Mouse (Mus musculus) 3134 (cell line): ENCODE results near the gene Rab11fip4.

Experiments used
- DNase-seq: peaks from one replicate; pipeline ENCODE4 v3.0.0-alpha.2; 2011; ENCODE audit warnings: low spot score; ENCODE audit not compliant: insufficient read length; ENCODE audit errors: extremely low read depth

Rab11fip4 gene

DNA sequence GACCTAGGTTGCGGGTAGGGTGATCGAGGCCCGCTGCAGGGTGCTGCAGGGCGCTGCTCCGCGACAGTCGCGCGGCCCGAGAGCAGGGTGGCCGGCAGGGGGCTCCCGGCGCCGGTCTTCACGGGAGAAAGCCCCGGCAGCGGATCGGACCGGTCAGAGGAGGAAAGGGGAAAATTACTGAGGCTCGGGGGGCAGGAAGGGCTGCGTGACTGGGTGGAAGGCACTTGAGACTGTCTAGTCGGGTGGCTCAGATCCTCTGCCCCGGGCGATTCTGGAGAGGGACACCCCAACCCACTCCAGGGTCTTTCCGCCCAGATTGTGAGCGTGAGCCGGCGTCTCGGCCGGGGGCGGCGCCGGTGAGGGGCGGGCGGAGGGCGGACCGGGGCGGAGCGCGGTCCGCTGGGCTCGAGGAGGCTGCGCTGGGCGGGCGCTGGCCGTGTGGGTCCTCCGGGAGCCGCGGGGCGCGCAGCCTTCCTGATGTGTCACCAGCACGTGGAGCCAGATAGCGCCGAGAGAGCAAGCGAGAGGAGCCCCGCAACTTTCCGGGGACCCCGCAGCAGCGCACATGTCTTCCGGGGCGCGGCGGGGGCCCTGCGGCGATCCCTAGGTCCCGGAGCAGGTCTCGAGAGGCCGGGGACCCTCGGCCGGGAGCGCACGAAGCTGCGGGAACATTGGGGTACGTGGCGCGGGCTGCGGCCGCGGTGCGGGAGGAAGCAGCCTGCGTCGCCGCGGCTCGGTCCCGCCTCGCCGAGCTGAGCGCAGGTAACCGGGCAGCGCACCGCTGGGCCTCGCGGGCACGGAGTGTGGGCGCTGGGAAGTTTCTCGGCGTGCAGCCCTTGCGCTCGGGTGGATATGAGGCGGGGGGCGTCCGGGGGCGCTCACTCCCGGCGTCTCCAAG, 120.1 kb downstream of the Rab11fip4 start:
- peak; percentile 91 for DNase-seq

DNA sequence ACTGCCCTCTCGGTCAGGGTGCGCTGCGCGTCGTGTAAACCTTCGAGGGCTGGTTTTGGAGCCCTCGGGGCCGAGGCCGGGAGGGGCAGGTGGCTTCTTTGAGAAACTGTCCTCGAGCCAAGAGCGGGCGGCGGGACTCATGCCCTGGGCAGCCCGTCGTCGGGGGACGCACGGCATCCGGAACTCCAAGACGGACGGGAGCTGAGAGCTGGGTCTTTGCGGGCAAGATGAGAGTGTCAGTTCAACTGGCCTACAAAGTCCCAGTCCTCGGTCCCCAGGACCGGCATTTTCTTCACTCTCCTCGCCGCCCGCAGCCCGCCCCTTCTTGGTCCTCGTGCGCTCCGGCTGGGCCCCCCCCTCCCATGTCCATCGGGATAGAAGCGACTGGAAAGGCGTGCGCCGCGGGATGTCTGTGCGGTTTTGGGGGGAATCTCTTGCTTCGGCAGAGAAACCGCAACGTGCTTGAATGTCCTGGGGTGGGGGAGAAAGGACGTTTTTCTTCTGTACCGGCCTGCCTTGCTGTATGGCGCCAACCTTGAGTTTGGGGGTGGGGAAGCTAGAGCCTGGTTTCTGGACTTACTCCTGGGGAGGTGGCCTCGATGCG, 120.9 kb downstream of the Rab11fip4 start:
- DNase-seq, result peak; percentile 75

DNA sequence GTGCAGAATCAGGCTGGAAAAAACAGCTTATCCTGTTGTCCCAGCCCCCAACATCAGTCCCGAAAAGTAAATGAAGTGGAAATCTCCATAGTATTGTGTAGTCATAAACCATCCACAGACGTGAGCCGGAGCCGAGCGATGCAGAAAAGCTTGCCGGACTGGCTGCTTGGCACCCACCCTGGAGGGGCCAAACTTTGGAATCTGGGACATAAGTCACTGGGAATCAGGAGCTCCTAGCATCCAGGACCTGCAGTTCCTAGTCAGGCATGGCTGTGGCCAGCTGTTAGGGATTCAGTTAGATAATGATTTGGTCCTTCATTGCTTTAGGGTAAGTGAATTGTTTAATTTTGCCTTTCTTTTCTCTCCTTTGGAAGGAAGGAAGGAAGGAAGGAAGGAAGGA, 122.2 kb downstream of the Rab11fip4 start:
- no peak for DNase-seq

DNA sequence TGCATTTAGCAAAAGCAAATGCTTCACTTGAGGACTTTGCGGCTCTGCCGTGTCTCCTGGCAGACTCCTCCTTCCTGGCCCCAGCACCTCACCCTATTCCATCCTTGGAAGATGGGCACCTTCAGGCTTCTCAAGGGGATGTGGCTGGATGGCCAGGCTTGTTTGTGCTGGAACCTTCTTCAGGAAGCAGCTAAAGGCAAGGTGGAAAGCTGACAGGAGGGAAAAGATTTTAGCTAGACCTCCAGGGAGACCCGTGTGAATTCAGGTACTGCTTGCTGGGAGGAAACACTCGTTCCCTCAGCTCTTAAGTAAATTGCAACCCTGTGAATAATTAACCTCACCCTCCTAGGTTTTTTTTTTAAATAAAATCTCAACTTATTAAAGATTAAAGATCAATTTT, 122.7 kb downstream of the Rab11fip4 start:
- no peak for DNase-seq

DNA sequence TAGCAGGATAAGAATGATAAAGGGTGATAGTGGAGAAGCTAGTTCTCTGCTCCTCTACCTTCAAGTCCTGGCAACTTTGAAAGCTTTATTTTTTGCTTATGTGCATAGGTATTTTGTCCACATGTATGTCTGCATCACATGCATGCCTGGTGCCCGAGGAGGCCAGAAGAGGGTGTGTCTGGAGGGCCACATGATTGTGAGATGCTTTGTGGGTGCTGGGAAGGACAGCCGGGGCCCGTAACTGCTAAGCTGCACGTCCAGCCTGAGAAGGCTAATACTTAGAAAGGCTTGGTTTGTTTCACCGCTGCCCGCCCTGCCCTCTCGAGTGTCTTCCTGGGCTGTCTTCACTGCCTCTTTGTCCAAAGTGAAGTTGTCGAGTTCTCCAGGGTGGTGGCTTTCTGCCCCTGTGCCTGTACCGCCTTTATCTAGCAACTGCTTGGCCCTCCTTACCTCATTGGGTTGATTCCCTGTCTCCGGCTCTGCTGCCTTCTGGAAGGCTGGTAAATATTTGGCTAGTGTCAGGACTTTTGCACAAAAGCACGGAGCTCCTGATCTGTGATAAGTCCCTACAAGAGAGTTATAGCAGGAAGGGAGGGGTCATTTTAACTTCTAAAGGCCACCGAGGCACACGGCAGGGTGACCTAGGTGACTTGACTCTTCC, 123.2 kb downstream of the Rab11fip4 start:
- no peak for DNase-seq

DNA sequence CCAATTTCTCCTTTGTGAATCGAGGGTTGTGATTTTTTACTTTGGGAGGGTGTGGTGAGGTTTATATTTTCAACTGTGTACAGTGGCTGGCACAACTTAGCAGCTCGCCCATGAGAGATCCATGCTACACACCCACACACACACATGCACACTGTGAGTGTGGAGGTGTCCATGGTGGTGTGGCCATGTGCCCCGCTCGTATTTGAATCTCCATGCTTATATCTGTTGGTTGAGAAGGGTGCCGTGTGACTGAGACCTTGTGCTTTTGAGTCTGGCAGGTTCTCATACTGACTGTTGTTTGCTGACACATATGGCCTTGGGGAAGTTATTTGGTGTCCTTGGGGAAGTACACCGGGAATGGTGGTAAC, 123.7 kb downstream of the Rab11fip4 start:
- DNase-seq, result no peak

DNA sequence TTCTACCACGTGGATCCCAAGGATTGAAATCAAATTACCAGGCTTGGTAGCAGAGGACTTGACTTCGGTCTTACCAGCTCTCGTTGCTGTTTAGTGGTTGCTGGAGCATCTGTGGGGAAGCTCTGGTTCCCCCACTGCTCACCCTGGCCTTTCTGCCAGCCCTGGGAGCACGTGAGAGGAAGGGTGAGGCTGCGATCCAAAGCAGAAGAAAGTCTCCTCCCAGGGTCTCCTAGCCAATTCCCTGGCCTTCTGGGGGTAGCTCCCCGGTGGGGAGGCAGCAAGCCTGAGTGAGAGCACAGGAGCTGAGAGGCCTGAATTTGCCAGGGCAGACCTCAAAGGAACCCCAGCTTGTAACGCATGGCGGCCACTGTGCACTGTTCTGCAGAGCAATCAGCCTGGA, 124.3 kb downstream of the Rab11fip4 start:
- DNase-seq, result no peak

DNA sequence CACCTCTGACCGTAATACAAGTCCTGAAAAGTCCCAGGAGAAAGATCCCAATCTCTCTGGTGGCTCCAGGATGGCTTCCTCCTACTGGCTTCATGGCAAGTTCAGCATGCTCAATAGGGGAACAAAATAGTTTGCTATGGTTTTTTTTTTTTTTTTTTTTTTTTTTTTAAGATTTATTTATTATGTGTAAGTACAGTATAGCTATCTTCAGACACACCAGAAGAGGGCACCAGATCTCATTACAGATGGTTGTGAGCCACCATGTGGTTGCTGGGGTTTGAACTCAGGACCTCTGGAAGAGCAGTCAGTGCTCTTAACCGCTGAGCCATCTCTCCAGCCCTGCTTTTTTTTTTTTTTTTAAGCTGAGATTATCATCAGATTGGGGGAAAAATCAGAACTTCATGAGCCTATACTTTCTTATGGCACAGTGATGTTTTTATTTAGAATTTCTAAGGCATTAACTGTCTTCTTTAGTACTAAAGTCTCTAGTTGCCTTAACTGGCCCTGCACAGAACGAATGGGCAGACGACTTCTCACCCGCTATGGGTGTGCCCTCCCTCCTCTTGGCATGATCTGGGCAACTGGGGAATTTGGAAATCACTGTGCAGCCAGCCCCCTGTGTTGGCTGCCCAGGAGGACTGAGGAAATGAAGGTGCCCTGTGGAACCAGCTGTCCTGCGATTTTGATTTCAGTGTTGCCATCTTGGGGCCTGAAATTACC, 124.9 kb downstream of the Rab11fip4 start:
- peak; percentile 65 for DNase-seq

DNA sequence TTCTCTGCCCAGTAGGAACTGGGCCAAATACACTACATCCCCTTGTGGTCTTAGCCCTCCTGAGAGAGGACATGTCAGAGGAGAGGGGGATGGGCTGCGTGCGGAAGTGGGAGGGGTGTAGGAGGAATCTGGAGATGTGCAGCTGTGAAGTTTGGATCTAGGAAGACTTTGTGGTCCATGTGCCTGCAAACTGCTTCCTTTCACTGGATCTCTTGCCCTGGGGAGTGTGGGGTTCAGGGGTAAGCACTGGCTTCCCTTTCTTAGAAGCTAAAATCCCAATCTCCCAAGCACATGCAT, 125.4 kb downstream of the Rab11fip4 start:
- no peak for DNase-seq

DNA sequence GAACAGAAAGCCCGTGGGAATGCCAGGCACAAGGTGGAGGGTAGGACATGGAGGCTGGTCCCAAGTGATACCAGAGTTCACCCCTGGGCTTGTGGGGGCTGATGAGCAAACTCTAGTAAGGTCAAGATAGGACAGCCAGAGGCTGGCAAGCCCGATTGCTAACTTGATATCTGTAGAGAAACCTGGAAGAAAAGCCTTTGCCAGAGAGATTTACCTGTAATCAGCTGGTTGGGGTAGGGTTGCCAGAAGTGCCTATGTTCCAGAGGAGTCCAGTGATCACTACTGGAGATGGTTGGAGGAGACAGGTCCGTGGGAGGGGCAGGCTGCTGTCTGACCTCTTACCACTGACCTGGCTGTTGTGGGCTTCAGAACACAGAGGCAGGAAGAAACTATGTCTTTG, 126.3 kb downstream of the Rab11fip4 start:
- no peak for DNase-seq

DNA sequence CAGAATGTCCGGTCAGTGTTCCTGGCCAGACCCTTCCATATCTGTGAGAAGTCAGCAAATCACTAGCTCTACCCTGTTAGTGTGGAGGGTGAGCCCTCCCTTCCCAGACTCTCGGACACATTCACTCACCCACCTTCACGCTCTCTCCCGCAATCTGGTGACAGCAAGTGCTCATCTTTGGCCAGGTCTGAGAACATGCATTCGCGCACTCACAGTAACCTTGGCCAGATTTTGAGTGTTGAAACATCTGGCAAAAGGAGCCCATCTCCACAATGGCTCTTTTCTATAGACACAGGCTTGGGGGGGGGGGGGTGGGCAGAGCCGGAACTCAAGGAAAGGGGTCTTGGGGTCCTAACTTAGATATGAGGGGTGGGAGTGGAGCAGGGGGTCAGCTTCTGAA, 126.8 kb downstream of the Rab11fip4 start:
- no peak for DNase-seq

DNA sequence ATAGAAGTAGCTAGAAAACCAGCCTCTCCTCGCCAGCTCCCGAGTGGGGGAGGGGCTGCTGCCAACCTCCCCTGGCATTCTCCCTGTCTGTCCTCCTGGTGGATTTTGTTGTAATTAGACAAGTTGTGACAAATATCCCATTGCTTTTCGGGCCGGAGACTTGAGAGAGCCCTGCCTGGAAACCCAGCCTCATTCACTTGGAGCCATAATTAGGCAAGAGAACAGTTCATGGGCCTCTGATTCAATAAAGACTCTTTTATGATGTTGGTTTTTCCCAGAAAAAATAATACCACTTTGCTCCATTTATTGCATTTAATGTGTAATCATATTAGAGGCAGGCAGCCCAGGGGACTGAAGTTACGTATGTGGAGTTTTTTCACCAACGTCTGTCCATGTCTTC, 127.2 kb downstream of the Rab11fip4 start:
- no peak for DNase-seq

DNA sequence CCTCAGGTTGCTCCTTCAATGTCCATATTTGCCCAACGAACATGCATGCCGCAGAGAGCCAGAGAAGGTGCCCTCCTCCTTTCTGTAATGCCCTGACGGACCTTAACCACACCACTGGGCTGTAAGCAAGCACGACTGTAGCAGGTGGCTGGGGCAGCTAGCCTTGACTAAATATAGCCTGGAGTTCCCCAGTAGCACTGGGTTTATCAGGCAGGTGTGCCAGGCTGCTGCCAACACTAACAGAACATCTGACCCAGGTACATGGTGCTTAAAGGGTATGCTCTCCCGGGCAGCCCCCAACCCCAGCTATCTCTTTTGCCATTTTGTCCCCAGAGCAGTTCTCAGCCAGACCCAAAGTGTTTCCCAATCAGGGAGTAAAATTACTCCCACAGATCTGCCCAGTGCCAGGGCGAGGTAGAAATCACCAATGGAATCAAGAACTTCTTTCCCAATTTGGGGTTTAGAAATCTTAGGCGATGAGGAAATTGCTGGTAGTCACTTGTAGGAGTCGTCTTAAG, 127.9 kb downstream of the Rab11fip4 start:
- no peak for DNase-seq

DNA sequence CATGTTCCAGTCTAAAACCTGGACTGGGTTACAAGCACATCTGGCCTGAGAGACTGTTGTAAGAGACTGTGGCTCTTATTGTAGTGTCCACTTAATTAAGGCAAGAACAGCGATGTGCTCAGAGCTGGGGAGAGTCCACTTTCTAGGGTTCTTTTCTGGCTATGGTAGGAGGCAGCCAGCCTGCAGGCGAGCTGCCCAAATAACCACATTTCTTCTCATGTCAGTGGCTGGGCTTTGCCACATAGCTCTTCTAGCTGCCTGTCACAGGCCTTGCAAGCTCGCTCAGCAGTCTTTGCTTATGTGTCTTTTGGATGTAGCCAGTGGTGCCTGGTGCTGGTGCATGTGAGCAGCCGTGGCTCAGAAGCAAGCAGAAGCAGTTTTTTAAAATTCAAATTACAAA, 129.7 kb downstream of the Rab11fip4 start:
- no peak for DNase-seq

DNA sequence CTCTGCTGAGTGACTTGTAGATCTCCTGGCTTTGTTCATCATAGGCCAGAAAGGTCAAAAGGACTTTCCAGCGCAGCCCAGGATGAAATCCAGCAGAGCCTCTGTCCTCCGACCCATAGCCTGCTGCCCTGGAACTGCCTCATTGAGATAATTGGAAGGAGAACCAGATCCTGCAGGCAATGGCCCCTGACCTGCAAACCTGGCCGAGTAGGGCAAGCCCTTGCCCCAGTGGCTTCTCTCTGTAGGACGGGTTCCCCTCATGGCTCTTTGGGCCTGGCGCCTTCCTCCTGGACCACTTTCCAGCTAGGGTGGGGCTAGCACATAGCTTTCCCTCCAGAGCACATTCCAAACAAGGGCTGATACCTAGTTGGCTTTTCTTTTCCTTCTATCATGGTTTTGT, 131.8 kb downstream of the Rab11fip4 start:
- DNase-seq, result no peak

DNA sequence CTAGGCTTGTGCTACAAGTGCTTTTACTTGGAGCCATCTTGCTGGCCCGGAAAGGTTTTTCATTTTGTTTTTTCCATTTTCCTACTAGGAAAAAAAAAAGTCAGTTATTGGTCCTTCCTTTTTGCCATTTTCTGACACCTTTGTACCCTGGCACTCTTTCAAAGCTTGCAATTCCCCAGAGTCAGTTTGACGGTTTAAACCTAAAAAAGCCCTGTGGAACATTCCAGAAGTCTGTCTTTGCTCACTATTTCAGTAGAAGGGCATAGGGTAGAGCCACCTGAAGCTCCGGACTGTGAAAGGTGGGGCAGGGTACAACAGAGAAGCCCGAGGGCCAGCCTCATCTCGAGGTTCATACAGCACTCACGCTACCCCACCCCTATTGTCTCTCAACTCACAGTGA, 134.0 kb downstream of the Rab11fip4 start:
- no peak for DNase-seq

DNA sequence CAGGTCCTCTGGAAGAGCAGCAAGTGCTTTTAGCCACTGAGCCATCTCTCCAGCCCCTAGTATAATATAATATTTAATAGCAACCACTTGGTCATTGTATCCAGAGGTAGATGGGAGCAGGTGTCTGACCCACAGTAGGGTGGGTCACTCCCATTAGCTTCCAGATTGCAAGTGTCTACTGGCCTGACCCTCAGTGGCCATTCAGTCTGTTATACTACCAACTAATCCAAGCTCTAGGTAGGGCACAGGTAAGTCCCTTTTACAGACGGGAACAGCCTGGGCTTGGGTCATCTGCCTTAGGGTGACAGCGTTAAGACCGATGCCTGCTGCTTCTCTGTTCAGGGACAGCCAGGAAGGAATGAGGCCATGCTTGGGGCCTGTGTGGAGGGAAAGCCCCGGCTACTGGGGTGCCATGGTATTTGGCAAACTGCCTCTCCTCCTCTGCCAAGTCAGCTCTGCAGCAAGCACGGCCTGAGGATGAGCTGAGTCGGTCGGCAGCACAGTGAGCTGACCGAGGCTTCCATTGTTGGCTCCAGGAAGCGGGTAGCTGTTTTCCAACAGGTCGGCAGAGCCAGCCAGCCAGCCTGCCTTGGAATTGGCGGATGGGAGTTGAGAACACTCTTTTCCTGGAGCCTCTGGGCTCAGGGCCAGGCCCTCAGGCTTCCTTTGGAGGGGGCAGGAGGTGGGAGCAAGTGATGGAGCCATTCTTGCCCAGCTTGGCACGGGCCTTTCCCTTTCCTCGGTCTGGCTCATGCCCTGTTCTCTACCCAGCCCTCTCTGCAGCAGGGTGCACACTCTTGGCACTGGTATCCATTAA, 138.4 kb downstream of the Rab11fip4 start:
- peak; percentile 85 for DNase-seq

DNA sequence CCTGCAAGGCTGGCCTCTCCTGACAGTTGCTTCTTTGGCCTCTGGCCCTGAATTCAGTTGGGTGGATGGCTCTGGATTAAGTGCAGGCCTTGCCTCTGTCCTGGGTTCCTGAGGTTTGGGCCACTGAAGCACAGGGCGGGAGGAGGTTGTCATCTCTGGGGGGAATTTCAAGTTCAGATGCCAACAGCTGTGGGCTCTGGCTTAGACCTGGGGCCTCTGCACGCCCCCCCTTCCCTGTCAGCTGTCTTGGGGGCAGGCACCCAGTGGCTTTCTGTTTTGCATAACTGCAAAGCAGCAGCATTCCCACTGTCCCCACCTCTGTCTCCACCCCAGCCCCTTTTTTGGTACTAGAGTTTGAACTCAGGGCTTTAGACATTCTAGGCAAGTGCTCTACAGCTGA, 139.4 kb downstream of the Rab11fip4 start:
- DNase-seq, result no peak

DNA sequence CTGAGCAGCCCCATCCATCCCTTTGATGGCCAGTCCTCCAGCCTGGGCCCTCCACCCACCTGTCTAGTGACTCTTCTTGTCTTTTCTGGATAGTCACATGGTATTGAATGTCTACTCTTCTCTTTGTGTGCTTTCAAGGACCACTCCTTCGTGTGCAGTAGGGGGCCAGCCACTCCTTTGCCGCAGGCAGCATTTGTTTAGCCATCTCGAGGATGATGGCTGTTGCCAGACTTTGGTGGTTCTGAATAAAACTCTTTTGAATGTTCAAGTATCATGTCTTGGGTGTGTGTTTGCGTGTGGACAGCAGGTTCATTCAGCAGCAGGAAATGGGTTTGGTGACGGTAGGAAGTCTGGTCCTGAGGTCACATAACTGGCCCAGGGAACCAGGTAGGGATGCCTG, 140.5 kb downstream of the Rab11fip4 start:
- no peak for DNase-seq

DNA sequence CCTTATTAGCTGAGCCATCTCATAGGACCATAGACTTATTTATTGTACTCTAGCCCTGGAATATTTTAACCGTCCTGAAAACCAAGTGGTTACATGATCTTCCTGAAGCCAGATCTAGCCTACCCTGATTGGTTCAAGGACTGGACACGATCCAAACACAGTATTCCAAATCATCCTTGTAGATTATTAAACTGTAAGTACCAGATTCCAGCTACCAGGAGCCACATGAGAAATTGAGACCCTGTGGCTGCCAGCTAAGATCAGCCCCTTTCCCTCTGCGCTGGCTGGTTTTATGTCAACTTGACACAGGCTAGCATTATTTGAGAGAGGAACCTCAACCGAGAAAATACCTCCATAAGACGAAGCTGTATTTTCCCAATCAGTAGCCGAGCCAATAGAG, 142.0 kb downstream of the Rab11fip4 start:
- DNase-seq, result no peak
